ENCODE assay signal across 21 mouse cellular contexts in the genomic region with DNA sequence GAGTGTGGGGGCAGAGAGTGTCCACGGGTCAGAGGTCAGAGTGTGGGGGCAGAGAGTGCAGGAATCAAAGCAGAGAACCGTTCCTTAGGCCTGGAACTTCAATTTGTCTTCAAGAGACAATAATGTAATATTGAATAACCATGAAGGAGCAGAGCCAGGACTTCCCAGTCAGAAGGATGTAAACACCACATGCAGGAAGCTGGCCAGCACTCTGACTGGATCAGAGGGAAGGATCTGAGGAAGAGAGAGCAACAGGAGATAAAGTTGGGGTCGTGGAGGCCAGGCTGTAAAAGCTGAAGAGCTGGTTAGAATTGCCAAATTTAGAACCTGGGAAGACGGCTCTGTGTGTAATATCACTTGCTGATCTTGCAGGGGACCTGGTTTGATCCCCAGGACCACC. TPM values are rescaled to one million over a fixed set of nuclear protein-coding genes. Genes with fewer than 3 reads are reported as not detected.
A peak's percentile ranks its signal among the peaks of the same experiment; 100 is the strongest.
DNase-seq lines count a peak whose midpoint lies in the region; ATAC-seq and TF ChIP-seq lines count a peak whose summit lies in the region.
"Had no signal": no experiment of that assay in that cellular context is flagged by ENCODE, and none has a peak within 500 bp of the region (broad histone marks: within the 10 kb centered on the region; RNA-seq: fewer than 3 reads in every experiment).

No protein-coding gene starts in this region.

- peaks cover 25% of the 10 kb centered on the region for H3K4me1 ChIP-seq in lung, embryonic 14.5 days (ENCODE audit: insufficient read depth)
- H3K4me1 ChIP-seq in lung, postnatal 0 days (ENCODE audit: insufficient read depth, low read depth, low read length): peaks cover 17% of the 10 kb centered on the region; the same call in 1 of the 2 replicates

- no peak overlapping the region for H3K4me3 ChIP-seq in gastrocnemius, adult 2 months
- H3K4me3 ChIP-seq in lung, embryonic 14.5 days (ENCODE audit: low read depth, low read length): no peak overlapping the region
- no peak overlapping the region for H3K4me3 ChIP-seq in lung, postnatal 0 days (ENCODE audit: low read depth, low read length)
- H3K4me3 ChIP-seq: embryonic facial prominence, embryonic 15.5 days; erythroblast, embryonic 14.5 days; forebrain, embryonic 10.5 days; heart, embryonic 10.5 days; hindbrain, embryonic 12.5 days had no signal

- WGBS in lung, embryonic 14.5 days: 46% methylated on average over 4 of the region's 4 CpGs
- 34% methylated on average over 4 of the region's 4 CpGs for WGBS in lung, postnatal 0 days

- H3K36me3 ChIP-seq in lung, embryonic 14.5 days (ENCODE audit: insufficient read depth): no peaks in the 10 kb centered on the region
- H3K36me3 ChIP-seq in lung, postnatal 0 days (ENCODE audit: insufficient read depth, low read length): no peaks in the 10 kb centered on the region
- H3K36me3 ChIP-seq: embryonic facial prominence, embryonic 15.5 days; forebrain, embryonic 10.5 days; hindbrain, embryonic 12.5 days had no signal

- DNase-seq in gastrocnemius, adult 2 months: no peak
- DNase-seq in gastrocnemius, adult 18-20 months (ENCODE audit: low spot score): no peak
- peak; percentile 27 to 55 for DNase-seq in heart, adult 9 months (ENCODE audit: low spot score in 2 of 2)
- DNase-seq in heart, postnatal 36 days: no peak
- peak; percentile 60 for DNase-seq in lung, embryonic 14.5 days
- no peak for DNase-seq in lung, postnatal 0 days (ENCODE audit: low spot score)
- DNase-seq in layer of hippocampus, adult 9-11 months: no peak
- DNase-seq: adrenal gland, postnatal 14 days; cerebellum, adult 18-20 months; cerebellum, adult 9-11 months; cerebellum, postnatal 36 days; gastrocnemius, postnatal 10 days had no signal

- no peak overlapping the region for H3K4me2 ChIP-seq in lung, embryonic 14.5 days
- no peak overlapping the region for H3K4me2 ChIP-seq in lung, postnatal 0 days (replicated peaks; ENCODE audit: low read depth, low read length)
- H3K4me2 ChIP-seq: embryonic facial prominence, embryonic 15.5 days; hindbrain, embryonic 12.5 days had no signal

- peak overlapping the region; percentile 86 for H3K27ac ChIP-seq in gastrocnemius, adult 2 months
- H3K27ac ChIP-seq in lung, embryonic 14.5 days (ENCODE audit: low read depth): no peak overlapping the region
- no peak overlapping the region; the same call in 1 of the 2 replicates for H3K27ac ChIP-seq in lung, postnatal 0 days (ENCODE audit: low read length)
- H3K27ac ChIP-seq: embryonic facial prominence, embryonic 15.5 days; forebrain, embryonic 10.5 days; hindbrain, embryonic 12.5 days had no signal

- H3K9ac ChIP-seq in lung, embryonic 14.5 days: no peak overlapping the region
- no peak overlapping the region for H3K9ac ChIP-seq in lung, postnatal 0 days (replicated peaks; ENCODE audit: low read depth)
- H3K9ac ChIP-seq: embryonic facial prominence, embryonic 15.5 days; hindbrain, embryonic 12.5 days had no signal

- no peaks in the 10 kb centered on the region for H3K27me3 ChIP-seq in lung, embryonic 14.5 days (ENCODE audit: insufficient read depth, low read length)
- H3K27me3 ChIP-seq in lung, postnatal 0 days (replicated peaks; ENCODE audit: insufficient read depth, low read length): no peaks in the 10 kb centered on the region
- H3K27me3 ChIP-seq: embryonic facial prominence, embryonic 15.5 days; hindbrain, embryonic 12.5 days had no signal

- no peak for ATAC-seq in lung, embryonic 14.5 days (ENCODE audit: insufficient read depth)
- no peak for ATAC-seq in lung, postnatal 0 days
- ATAC-seq: forebrain, embryonic 14.5 days; hindbrain, embryonic 16.5 days; inflammation-experienced regulatory T-cells, adult 6 months; intestine, postnatal 0 days had no signal

- TF ChIP-seq EP300 in lung, postnatal 0 days (IDR thresholded peaks at IDR 0.05): no peak

- no peak for TF ChIP-seq CTCF in gastrocnemius, adult 2 months (IDR thresholded peaks at IDR 0.05)
- TF ChIP-seq CTCF in lung, embryonic 14.5 days (IDR thresholded peaks at IDR 0.05; ENCODE audit: low read depth): no peak
- no peak for TF ChIP-seq CTCF in lung, postnatal 0 days (IDR thresholded peaks at IDR 0.05)

- intact Hi-C loops in gastrocnemius, adult 2 months (cut with DNase I): loop anchor here (5.0 kb wide), 1 partner anchor 60 kb away; no protein-coding TSS in a partner anchor
- intact Hi-C loops in heart, postnatal 36 days (cut with DNase I): no loop called here

- H3K9me3 ChIP-seq in lung, embryonic 14.5 days (ENCODE audit: low read depth, low read length): no peaks in the 10 kb centered on the region
- no peaks in the 10 kb centered on the region for H3K9me3 ChIP-seq in lung, postnatal 0 days (ENCODE audit: low read length)
- H3K9me3 ChIP-seq: embryonic facial prominence, embryonic 15.5 days; forebrain, embryonic 10.5 days; heart, embryonic 10.5 days; hindbrain, embryonic 12.5 days had no signal

RNA-seq across cellular contexts. Expression of a gene that starts 54.0 kb away (rescaled TPM):
- 10 to 100 TPM; 65.0 to 80.1 TPM for total RNA-seq in gastrocnemius, adult 2 months (2021)
- 10 to 100 TPM; 66.2 to 76.8 TPM for total RNA-seq in gastrocnemius, adult 18-20 months (2021)
- total RNA-seq in heart, postnatal 36 days (2021): 100 to 1,000 TPM in 1 of 2 experiments, 10 to 100 TPM in 1; 97.7 to 101 TPM
- polyA plus RNA-seq in lung, embryonic 14.5 days (2014; fragmentation: Nextera tagmentation; extraction: Ambion mirVana): 40.8 and 42.7 TPM in 2 replicates
- polyA plus RNA-seq in lung, postnatal 0 days (2015; fragmentation: Nextera tagmentation; extraction: Ambion mirVana): 51.5 and 56.0 TPM in 2 replicates

Comparison
In these comparisons a context has a peak if more than half of its experiments do, and no peak if none do; other contexts are left out.
1. DNase-seq: peak in heart, adult 9 months (2 of 2) and lung, embryonic 14.5 days (single experiment); none in gastrocnemius, adult 2 months (single experiment), gastrocnemius, adult 18-20 months (single experiment), heart, postnatal 36 days (0 of 2), lung, postnatal 0 days (single experiment) and layer of hippocampus, adult 9-11 months (single experiment).